Mouse (Mus musculus) testis, adult 2 months (tissue): ENCODE data around the gene Fam89a.

Experiments
- CTCF ChIP-seq: fragments of 200-500 bp; IDR thresholded peaks from 2 replicates; pipeline ENCODE4 v1.5.1; 2012; ENCODE audit warnings: low read depth, mild to moderate bottlenecking, inconsistent platforms, low read length, moderate library complexity; ENCODE audit not compliant: control insufficient read depth, insufficient read depth, insufficient replicate concordance
- POLR2A ChIP-seq: fragments of 200-500 bp; IDR thresholded peaks from 2 replicates; pipeline ENCODE4 v1.6.1; 2012; ENCODE audit warnings: low read depth, mild to moderate bottlenecking, inconsistent platforms, low read length, moderate library complexity; ENCODE audit not compliant: control insufficient read depth

- TF ChIP-seq CTCF = no peak
- TF ChIP-seq POLR2A = no peak
Measured at GRCm38 (mm10) chr8:124695424-124696100, 56.1 kb downstream of the Fam89a start.
